In the genomic region with DNA sequence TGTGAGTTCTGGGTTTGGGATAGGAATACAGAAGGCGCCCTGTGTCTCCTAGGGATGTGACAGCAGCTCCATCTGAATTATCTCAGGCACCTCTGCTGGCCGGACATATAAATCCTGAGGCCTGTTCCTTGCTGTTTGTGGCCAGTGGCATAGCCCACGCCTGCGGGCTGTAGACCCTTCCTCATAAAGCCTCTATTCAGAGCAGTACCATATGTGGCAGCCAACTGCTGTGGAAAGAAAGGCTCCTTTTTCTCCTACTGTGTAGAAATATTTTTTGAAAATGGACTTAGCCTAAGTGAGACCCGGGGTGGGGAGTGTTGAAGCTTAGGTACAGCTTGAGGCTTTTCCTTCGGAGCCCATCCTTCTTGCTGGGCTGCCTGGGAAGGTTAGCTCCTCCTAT, we compare ENCODE assay signal across 30 mouse cellular contexts. TPM values are rescaled to one million over a fixed set of nuclear protein-coding genes. Genes with fewer than 3 reads are reported as not detected.
A peak's percentile ranks its signal among the peaks of the same experiment; 100 is the strongest.
DNase-seq lines count a peak whose midpoint lies in the region; ATAC-seq and TF ChIP-seq lines count a peak whose summit lies in the region.
"Had no signal": no experiment of that assay in that cellular context is flagged by ENCODE, and none has a peak within 500 bp of the region (broad histone marks: within the 10 kb centered on the region; RNA-seq: fewer than 3 reads in every experiment).

No protein-coding gene starts in this region.

- peak overlapping the region; percentile 56 for H3K27ac ChIP-seq in heart, embryonic 13.5 days (replicated peaks)
- peak overlapping the region; percentile 28; the same call in 1 of the 2 replicates for H3K27ac ChIP-seq in neural tube, embryonic 13.5 days (replicated peaks)
- no peak overlapping the region for H3K27ac ChIP-seq in neural tube, embryonic 15.5 days (replicated peaks)
- peak overlapping the region; percentile 59; the same call in 1 of the 2 replicates for H3K27ac ChIP-seq in embryonic fibroblast, embryonic 13.5 days (ENCODE audit: insufficient read depth, low read length)
- peak overlapping the region; percentile 72 for H3K27ac ChIP-seq in limb, embryonic 14.5 days (replicated peaks; ENCODE audit: low read depth, low read length)
- H3K27ac ChIP-seq in left cerebral cortex, adult 2 months, result no peak overlapping the region
- H3K27ac ChIP-seq: heart, adult 2 months; hindbrain, embryonic 13.5 days; liver, embryonic 14.5 days; midbrain, embryonic 10.5 days; stomach, embryonic 15.5 days had no signal

- DNase-seq in heart, postnatal 14 days, result no peak
- no peak for DNase-seq in limb, embryonic 14.5 days (ENCODE audit: low spot score)
- DNase-seq in left cerebral cortex, adult 2 months (ENCODE audit: extremely low spot score in 1 of 2, low spot score in 2 of 2), result no peak
- no peak for DNase-seq in kidney, postnatal 36 days
- DNase-seq: cerebellum, adult 11 months; cerebellum, adult 9-10 months; embryo, embryonic 11 days; forebrain, postnatal 0 days; heart, adult 2 months; kidney, postnatal 14 days; layer of hippocampus, postnatal 36 days; liver; lung, adult 2 months; lung, postnatal 14 days; right cerebral cortex, postnatal 25 days; thymus, adult 18-20 months; thymus, postnatal 4 days had no signal

- H3K9ac ChIP-seq in heart, embryonic 13.5 days, result no peak overlapping the region
- H3K9ac ChIP-seq in neural tube, embryonic 13.5 days, result no peak overlapping the region
- H3K9ac ChIP-seq in neural tube, embryonic 15.5 days (replicated peaks), result no peak overlapping the region
- H3K9ac ChIP-seq in limb, embryonic 14.5 days (ENCODE audit: low read depth, low read length, severe bottlenecking), result no peak overlapping the region
- H3K9ac ChIP-seq: forebrain, postnatal 0 days; hindbrain, embryonic 13.5 days; liver, embryonic 14.5 days; stomach, embryonic 15.5 days had no signal

- no peak for ATAC-seq in heart, embryonic 13.5 days (ENCODE audit: extremely low read depth, insufficient number of reproducible peaks, low FRiP score, low TSS enrichment)
- ATAC-seq in neural tube, embryonic 13.5 days (ENCODE audit: low read depth), result no peak
- no peak for ATAC-seq in neural tube, embryonic 15.5 days (ENCODE audit: low FRiP score)
- peak; percentile 55; the same call in 1 of the 2 replicates for ATAC-seq in limb, embryonic 14.5 days (ENCODE audit: low FRiP score, low read depth)
- ATAC-seq: forebrain, postnatal 0 days; intestine, postnatal 0 days; midbrain, embryonic 16.5 days had no signal

- intact Hi-C loops in heart, postnatal 14 days (cut with DNase I), result no loop called here
- intact Hi-C loops in left cerebral cortex, adult 2 months (cut with DNase I), result no loop called here

- TF ChIP-seq CTCF in embryonic fibroblast, embryonic 13.5 days (IDR thresholded peaks at IDR 0.05; ENCODE audit: borderline replicate concordance, insufficient read depth, low read length), result no peak
- no peak for TF ChIP-seq CTCF in left cerebral cortex, adult 2 months (IDR thresholded peaks at IDR 0.05)

- peaks cover 56% of the 10 kb centered on the region for H3K36me3 ChIP-seq in heart, embryonic 13.5 days
- H3K36me3 ChIP-seq in neural tube, embryonic 13.5 days, result peaks cover 70% of the 10 kb centered on the region
- peaks cover 52% of the 10 kb centered on the region for H3K36me3 ChIP-seq in neural tube, embryonic 15.5 days
- H3K36me3 ChIP-seq in limb, embryonic 14.5 days (ENCODE audit: control insufficient read depth, insufficient read depth, low read length), result peaks cover 36% of the 10 kb centered on the region

- 78% methylated on average over 6 of the region's 6 CpGs for WGBS in heart, embryonic 13.5 days
- 75% methylated on average over 6 of the region's 6 CpGs for WGBS in neural tube, embryonic 13.5 days
- 88% methylated on average over 6 of the region's 6 CpGs for WGBS in neural tube, embryonic 15.5 days
- WGBS in limb, embryonic 14.5 days, result 80% methylated on average over 6 of the region's 6 CpGs

- no peak overlapping the region for H3K4me2 ChIP-seq in heart, embryonic 13.5 days
- H3K4me2 ChIP-seq in neural tube, embryonic 13.5 days, result no peak overlapping the region
- H3K4me2 ChIP-seq in neural tube, embryonic 15.5 days, result no peak overlapping the region
- no peak overlapping the region for H3K4me2 ChIP-seq in limb, embryonic 14.5 days (replicated peaks; ENCODE audit: low read depth, low read length, severe bottlenecking)
- H3K4me2 ChIP-seq: hindbrain, embryonic 13.5 days; stomach, embryonic 15.5 days had no signal

- no peak overlapping the region for H3K4me3 ChIP-seq in heart, embryonic 13.5 days
- no peak overlapping the region for H3K4me3 ChIP-seq in neural tube, embryonic 13.5 days
- no peak overlapping the region for H3K4me3 ChIP-seq in neural tube, embryonic 15.5 days (replicated peaks)
- H3K4me3 ChIP-seq in embryonic fibroblast, embryonic 13.5 days (ENCODE audit: insufficient read depth, low read length), result no peak overlapping the region
- no peak overlapping the region for H3K4me3 ChIP-seq in limb, embryonic 14.5 days (replicated peaks; ENCODE audit: low read length)
- no peak overlapping the region for H3K4me3 ChIP-seq in left cerebral cortex, adult 2 months
- H3K4me3 ChIP-seq: erythroblast, embryonic 14.5 days; heart, adult 2 months; hindbrain, embryonic 13.5 days; midbrain, embryonic 10.5 days; myocyte; stomach, embryonic 15.5 days had no signal

- no peaks in the 10 kb centered on the region for H3K9me3 ChIP-seq in heart, embryonic 13.5 days
- no peaks in the 10 kb centered on the region for H3K9me3 ChIP-seq in neural tube, embryonic 13.5 days
- H3K9me3 ChIP-seq in neural tube, embryonic 15.5 days (replicated peaks), result no peaks in the 10 kb centered on the region
- no peaks in the 10 kb centered on the region for H3K9me3 ChIP-seq in limb, embryonic 14.5 days (ENCODE audit: control insufficient read depth, low read length)
- H3K9me3 ChIP-seq: hindbrain, embryonic 13.5 days; midbrain, embryonic 10.5 days; stomach, embryonic 15.5 days had no signal

- no peak for TF ChIP-seq POLR2A in embryonic fibroblast, embryonic 13.5 days (IDR thresholded peaks at IDR 0.05; ENCODE audit: low read depth, low read length)
- TF ChIP-seq POLR2A in limb, embryonic 14.5 days (IDR thresholded peaks at IDR 0.05; ENCODE audit: borderline replicate concordance, extremely low read depth, insufficient read depth, insufficient read length), result no peak

- H3K4me1 ChIP-seq in heart, embryonic 13.5 days, result peaks cover 7% of the 10 kb centered on the region; the same call in 1 of the 2 replicates
- no peaks in the 10 kb centered on the region; the same call in 1 of the 2 replicates for H3K4me1 ChIP-seq in neural tube, embryonic 13.5 days (replicated peaks)
- no peaks in the 10 kb centered on the region for H3K4me1 ChIP-seq in neural tube, embryonic 15.5 days
- H3K4me1 ChIP-seq in embryonic fibroblast, embryonic 13.5 days (ENCODE audit: control insufficient read depth, insufficient read depth, low read length), result peaks cover 14% of the 10 kb centered on the region
- H3K4me1 ChIP-seq in limb, embryonic 14.5 days (ENCODE audit: control insufficient read depth, insufficient read depth, low read length), result peaks cover 7% of the 10 kb centered on the region; the same call in 1 of the 2 replicates
- H3K4me1 ChIP-seq: hindbrain, embryonic 13.5 days; midbrain, embryonic 10.5 days; stomach, embryonic 15.5 days had no signal

- no peaks in the 10 kb centered on the region for H3K27me3 ChIP-seq in heart, embryonic 13.5 days (replicated peaks)
- H3K27me3 ChIP-seq in neural tube, embryonic 13.5 days, result no peaks in the 10 kb centered on the region
- H3K27me3 ChIP-seq in neural tube, embryonic 15.5 days (replicated peaks), result no peaks in the 10 kb centered on the region
- H3K27me3 ChIP-seq in limb, embryonic 14.5 days (ENCODE audit: control insufficient read depth, insufficient read depth, low read length), result no peaks in the 10 kb centered on the region
- H3K27me3 ChIP-seq: hindbrain, embryonic 13.5 days; Patski; stomach, embryonic 15.5 days had no signal

RNA-seq across cellular contexts. Expression of gene Wwp2, which starts 22.1 kb away (rescaled TPM):
- polyA plus RNA-seq in heart, embryonic 13.5 days (2015; fragmentation: Nextera tagmentation; extraction: Ambion mirVana), result 28.4 and 30.1 TPM in 2 replicates
- total RNA-seq in heart, postnatal 14 days (2021), result 10 to 100 TPM; 18.3 to 22.0 TPM
- 41.2 and 60.3 TPM in 2 replicates for polyA plus RNA-seq in neural tube, embryonic 13.5 days (2015; fragmentation: Nextera tagmentation; extraction: Ambion mirVana)
- 36.4 and 39.5 TPM in 2 replicates for polyA plus RNA-seq in neural tube, embryonic 15.5 days (2015; fragmentation: Nextera tagmentation; extraction: Ambion mirVana)
- 43.0 and 43.7 TPM in 2 replicates for polyA plus RNA-seq in embryonic fibroblast, embryonic 13.5 days (2011; ENCODE audit: insufficient read length, low read depth, missing spikeins)
- 315 and 409 TPM in 2 replicates for polyA plus RNA-seq in limb, embryonic 14.5 days (2012; rRNA removed)
- 153 and 200 TPM in 2 replicates for polyA plus RNA-seq in limb, embryonic 14.5 days (2014; fragmentation: Nextera tagmentation; extraction: Ambion mirVana)
- 10 to 100 TPM; 34.4 to 39.3 TPM for total RNA-seq in left cerebral cortex, adult 2 months (2021)

RNA-seq across cellular contexts. Expression of gene Nob1, which starts 33.4 kb away (rescaled TPM):
- polyA plus RNA-seq in heart, embryonic 13.5 days (2015; fragmentation: Nextera tagmentation; extraction: Ambion mirVana), result 45.2 and 51.1 TPM in 2 replicates
- 10 to 100 TPM; 20.4 to 25.2 TPM for total RNA-seq in heart, postnatal 14 days (2021)
- polyA plus RNA-seq in neural tube, embryonic 13.5 days (2015; fragmentation: Nextera tagmentation; extraction: Ambion mirVana), result 68.5 and 71.5 TPM in 2 replicates
- 64.2 and 73.6 TPM in 2 replicates for polyA plus RNA-seq in neural tube, embryonic 15.5 days (2015; fragmentation: Nextera tagmentation; extraction: Ambion mirVana)
- polyA plus RNA-seq in embryonic fibroblast, embryonic 13.5 days (2011; ENCODE audit: insufficient read length, low read depth, missing spikeins), result 39.7 and 40.1 TPM in 2 replicates
- 92.5 and 99.8 TPM in 2 replicates for polyA plus RNA-seq in limb, embryonic 14.5 days (2012; rRNA removed)
- 51.8 and 57.2 TPM in 2 replicates for polyA plus RNA-seq in limb, embryonic 14.5 days (2014; fragmentation: Nextera tagmentation; extraction: Ambion mirVana)
- total RNA-seq in left cerebral cortex, adult 2 months (2021), result 10 to 100 TPM; 39.4 to 40.6 TPM

RNA-seq across cellular contexts. Expression of gene Nqo1, which starts 55.3 kb away (rescaled TPM):
- 5.7 and 5.9 TPM in 2 replicates for polyA plus RNA-seq in heart, embryonic 13.5 days (2015; fragmentation: Nextera tagmentation; extraction: Ambion mirVana)
- total RNA-seq in heart, postnatal 14 days (2021), result 10 to 100 TPM; 13.6 to 17.3 TPM
- 3.9 and 4.4 TPM in 2 replicates for polyA plus RNA-seq in neural tube, embryonic 13.5 days (2015; fragmentation: Nextera tagmentation; extraction: Ambion mirVana)
- 7.8 and 32.7 TPM in 2 replicates for polyA plus RNA-seq in neural tube, embryonic 15.5 days (2015; fragmentation: Nextera tagmentation; extraction: Ambion mirVana)
- polyA plus RNA-seq in embryonic fibroblast, embryonic 13.5 days (2011; ENCODE audit: insufficient read length, low read depth, missing spikeins), result 137 and 221 TPM in 2 replicates
- polyA plus RNA-seq in limb, embryonic 14.5 days (2012; rRNA removed), result 9.6 and 11.0 TPM in 2 replicates
- polyA plus RNA-seq in limb, embryonic 14.5 days (2014; fragmentation: Nextera tagmentation; extraction: Ambion mirVana), result 15.0 and 17.0 TPM in 2 replicates
- 1 to 10 TPM; 3.7 to 4.2 TPM for total RNA-seq in left cerebral cortex, adult 2 months (2021)

Comparison
In these comparisons a context has a peak if more than half of its experiments do, and no peak if none do; other contexts are left out.
1. H3K27ac ChIP-seq: peak in heart, embryonic 13.5 days (single experiment), neural tube, embryonic 13.5 days (single experiment), embryonic fibroblast, embryonic 13.5 days (single experiment) and limb, embryonic 14.5 days (single experiment); none in neural tube, embryonic 15.5 days (single experiment) and left cerebral cortex, adult 2 months (single experiment).